Mouse (Mus musculus) large intestine, adult 2 months (tissue): Measurements from ENCODE around the gene Wdr91. TPM values are rescaled to one million over a fixed set of nuclear protein-coding genes. Genes with fewer than 3 reads are reported as not detected.

Experiments used
- DNase-seq: peaks from one replicate; pipeline ENCODE4 v3.0.0-alpha.2; 2012; ENCODE audit warnings: low read depth, low spot score
- WGBS: fragments of 180-500 bp; shearing (Covaris S2); methylation state at CpG from one replicate; pipeline ENCODE4 v1.1.7; 2018; 5-methylcytosine and 5-hydroxymethylcytosine counted together
- polyA plus RNA-seq: library from polyadenylated mRNA; depleted of rRNA; stranded (reverse); fragments of >200 nt; gene quantifications from 2 replicates; pipeline ENCODE4 v1.2.3, GENCODE M21; 2012; rRNA removed

The Wdr91 gene
- polyA plus RNA-seq, 1 experiment = 5.1 TPM

GRCm38 (mm10) chr6:34866786-34867185, 43.9 kb downstream of the Wdr91 start:
- DNase-seq = no peak
- WGBS = 83% methylated on average over 8 of the region's 8 CpGs

DNA sequence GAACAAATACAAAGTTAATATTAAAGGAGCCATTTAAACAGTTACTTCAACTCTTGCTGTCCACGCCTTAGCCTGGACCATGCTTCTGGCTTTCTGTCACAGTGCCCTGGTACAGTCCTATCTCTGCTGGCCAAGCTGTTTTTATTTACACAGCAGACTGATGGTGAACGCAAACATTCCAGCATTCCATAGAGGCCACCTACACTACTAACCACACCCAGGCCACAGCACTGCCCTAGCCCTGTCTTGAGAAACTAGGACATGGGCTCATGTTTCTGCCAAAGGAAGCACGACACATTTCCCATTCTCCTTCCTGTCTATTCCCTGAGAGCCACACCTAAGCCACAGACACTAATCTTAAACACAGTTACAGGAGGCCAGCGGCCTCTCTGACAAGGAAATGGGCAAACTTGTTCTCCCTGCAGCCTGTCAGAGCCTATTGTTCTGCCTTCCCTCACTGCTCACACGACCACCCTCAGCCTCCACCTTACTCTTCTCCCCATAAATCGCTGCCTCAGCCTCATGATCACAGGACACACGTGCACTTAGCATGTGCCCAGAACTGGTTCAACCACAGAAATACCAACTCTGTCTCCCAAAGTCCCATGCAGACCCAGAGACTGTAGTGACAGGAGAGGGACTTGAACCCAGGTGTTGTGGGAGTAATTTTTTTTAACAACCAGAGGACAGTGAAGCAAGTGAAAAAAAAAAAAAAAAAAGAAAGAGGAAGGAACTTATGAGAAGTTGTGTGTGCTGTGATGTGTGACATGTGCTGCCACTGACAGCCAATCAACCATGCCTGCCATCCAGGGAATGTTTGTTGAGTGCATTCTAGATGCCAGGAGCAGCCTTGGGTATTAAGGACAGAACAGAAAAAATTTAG, 44.7 kb downstream of the Wdr91 start:
- DNase-seq = peak; percentile 57
- WGBS = 21% methylated on average over 7 of the region's 7 CpGs

GRCm38 (mm10) chr6:34865213-34865612, 45.5 kb downstream of the Wdr91 start:
- no peak for DNase-seq
- WGBS = 51% methylated on average over 5 of the region's 5 CpGs

GRCm38 (mm10) chr6:34863786-34864514, 46.7 kb downstream of the Wdr91 start:
- WGBS = 66% methylated on average over 9 of the region's 9 CpGs
- no peak for DNase-seq

- DNase-seq = peak; percentile 68
- 8% methylated on average over 11 of the region's 11 CpGs for WGBS
Measured at GRCm38 (mm10) chr6:34862791-34863403, 47.8 kb downstream of the Wdr91 start, which contains the start of gene Tmem140. TSS of gene Tmem140 (plus strand) at chr6:34863146.

DNA sequence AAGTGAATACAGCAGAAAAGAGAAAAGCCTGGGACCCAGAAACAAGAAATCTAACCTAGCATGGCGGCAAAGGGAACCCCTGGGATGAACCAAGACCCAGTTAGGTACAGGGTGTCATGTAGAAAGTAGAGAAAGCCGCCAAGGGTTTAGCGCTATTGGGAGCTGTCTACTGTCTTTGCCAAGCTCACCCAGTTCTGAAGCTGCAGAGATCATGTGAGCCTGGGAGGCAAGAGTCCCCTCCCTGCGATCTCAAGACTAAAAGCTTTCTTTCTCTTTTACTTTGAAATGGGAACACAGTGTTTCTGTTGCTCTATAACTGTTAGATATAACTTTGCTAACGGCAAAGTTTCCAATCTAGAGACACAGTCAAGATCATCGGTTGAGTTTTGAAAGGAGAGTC, 48.3 kb downstream of the Wdr91 start:
- DNase-seq = no peak
- WGBS = 67% methylated on average over 6 of the region's 6 CpGs

DNA sequence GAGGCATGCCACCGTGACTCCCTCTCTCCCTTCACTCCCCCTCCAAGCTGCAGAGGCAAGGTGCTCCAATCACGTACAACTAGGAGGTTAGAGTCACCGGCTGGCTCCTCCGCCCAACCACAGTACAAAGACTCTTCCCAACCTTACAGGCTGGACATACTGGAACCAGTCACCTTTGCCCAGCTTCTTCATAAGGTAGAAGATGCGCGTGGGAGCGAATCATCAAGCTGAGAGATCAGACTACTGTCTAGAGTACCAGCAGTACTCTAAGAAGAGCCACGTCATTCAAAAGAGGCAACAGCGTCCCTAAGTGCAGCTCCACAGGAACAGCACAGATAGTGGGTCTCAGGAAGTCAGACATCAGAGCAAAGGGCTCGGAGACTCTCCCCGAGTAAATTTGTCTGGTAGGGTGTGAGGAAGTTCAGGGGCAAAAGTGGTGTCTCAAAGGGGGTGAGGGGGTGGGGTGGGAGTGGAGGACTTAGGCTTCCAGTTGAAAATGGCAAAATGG, 49.1 kb downstream of the Wdr91 start:
- WGBS = 92% methylated on average over 11 of the region's 11 CpGs

GRCm38 (mm10) chr6:34832352-34832751, 78.3 kb downstream of the Wdr91 start:
- no peak for DNase-seq
- WGBS = 93% methylated on average over 5 of the region's 5 CpGs

More for the DNA sequence above, 49.1 kb downstream of the Wdr91 start:
- no peak for DNase-seq

Other genes with a start within 250 kb of the Wdr91 start
- 0.91 and 1.0 TPM in 2 replicates for gene Agbl3, start 130.4 kb downstream of the Wdr91 start, polyA plus RNA-seq
- gene Tmem140, start 47.7 kb downstream of the Wdr91 start, polyA plus RNA-seq = 22.8 and 24.1 TPM in 2 replicates
- gene Cyren, start 32.8 kb downstream of the Wdr91 start, polyA plus RNA-seq = 3.0 and 3.3 TPM in 2 replicates
- 0.06 TPM in 1 of 2 replicates, not detected in the other for gene Stra8, start 9.3 kb upstream of the Wdr91 start, polyA plus RNA-seq
- 37.3 and 116 TPM in 2 replicates for gene Slc23a4, start 77.5 kb upstream of the Wdr91 start, polyA plus RNA-seq
- gene Cnot4, start 222.8 kb upstream of the Wdr91 start, polyA plus RNA-seq = 4.9 and 9.2 TPM in 2 replicates